Mouse (Mus musculus) CH12.LX (cell line): Measurements from ENCODE around the gene Cep350. TPM values are rescaled to one million over a fixed set of nuclear protein-coding genes. Genes with fewer than 3 reads are reported as not detected.

Experiments
- DNase-seq: peaks from one replicate; pipeline ENCODE4 v3.0.0-alpha.2; 2013; ENCODE audit errors: extremely low read depth
- H3K27ac ChIP-seq: 2 replicates; pipeline ENCODE4 v1.5.1; 2012; ENCODE audit warnings: low read depth, mild to moderate bottlenecking, control low read depth, moderate library complexity; ENCODE audit not compliant: insufficient read depth
- H3K27me3 ChIP-seq: replicated peaks from 2 replicates; pipeline ENCODE3; 2012; ENCODE audit warnings: inconsistent platforms
- H3K36me3 ChIP-seq, 2 experiments: replicated peaks in 1 of 2; 2 replicates each; pipeline versions ENCODE3 to v1.6.1; 2012; ENCODE audit warnings: inconsistent platforms in 1 of 2, low read length in 1 of 2, mild to moderate bottlenecking in 1 of 2, mixed read lengths in 1 of 2, moderate library complexity in 1 of 2; ENCODE audit not compliant: control insufficient read depth in 1 of 2, insufficient read depth in 1 of 2
- H3K4me1 ChIP-seq, 2 experiments: 2 replicates each; pipeline ENCODE4 v1.6.1; 2012; ENCODE audit warnings: inconsistent platforms in 1 of 2, moderate library complexity in 1 of 2; ENCODE audit not compliant: insufficient read depth in 2 of 2, control insufficient read depth in 1 of 2
- H3K4me2 ChIP-seq: 2 replicates; pipeline ENCODE4 v1.6.1; 2012; ENCODE audit warnings: low read depth, mild to moderate bottlenecking, control low read depth; ENCODE audit not compliant: poor library complexity, insufficient read depth, severe bottlenecking
- H3K4me3 ChIP-seq, 3 experiments: fragments of 150-350 bp in 1 of 3; sonication (generic) in 1 of 3; replicated peaks in 1 of 3; 2 replicates each; pipeline versions ENCODE3 to v1.5.1; 2011 to 2012; ENCODE audit warnings: low read depth in 2 of 3, low read length in 2 of 3, mild to moderate bottlenecking in 2 of 3, moderate library complexity in 2 of 3, control low read depth in 1 of 3, improper control_type of control experiment in 1 of 3, inconsistent platforms in 1 of 3, mixed read lengths in 1 of 3; ENCODE audit not compliant: poor library complexity in 1 of 3
- H3K79me2 ChIP-seq: replicated peaks from 2 replicates; pipeline ENCODE4 v1.6.1; 2012; ENCODE audit warnings: mild to moderate bottlenecking, moderate library complexity; ENCODE audit not compliant: control insufficient read depth, poor library complexity, insufficient read depth, severe bottlenecking; ENCODE audit errors: extremely low read depth
- H3K9ac ChIP-seq: 2 replicates; pipeline ENCODE4 v1.6.1; 2012; ENCODE audit warnings: low read depth, mild to moderate bottlenecking, control low read depth, moderate library complexity; ENCODE audit not compliant: insufficient read depth
- H3K9me3 ChIP-seq: replicated peaks from 2 replicates; pipeline ENCODE3; 2012; ENCODE audit warnings: low read length, inconsistent platforms, mixed read lengths
- ELF1 ChIP-seq: IDR thresholded peaks from 2 replicates; pipeline ENCODE4 v1.6.1; 2014; ENCODE audit warnings: low read depth, mild to moderate bottlenecking, inconsistent platforms, low read length, improper control_type of control experiment
- EP300 ChIP-seq: IDR thresholded peaks from 2 replicates; pipeline ENCODE4 v1.6.1; 2011; ENCODE audit warnings: low read length, improper control_type of control experiment
- GABPA ChIP-seq: IDR thresholded peaks from 2 replicates; pipeline ENCODE4 v1.6.1; 2012; ENCODE audit warnings: low read depth, low read length, improper control_type of control experiment, inconsistent platforms; ENCODE audit not compliant: insufficient replicate concordance
- HCFC1 ChIP-seq: IDR thresholded peaks from 2 replicates; pipeline ENCODE4 v1.6.1; 2012; ENCODE audit warnings: low read depth, mild to moderate bottlenecking, inconsistent platforms, low read length, improper control_type of control experiment
- MAX ChIP-seq: IDR thresholded peaks from 2 replicates; pipeline ENCODE4 v1.6.1; 2011; ENCODE audit warnings: low read length, improper control_type of control experiment
- MAZ ChIP-seq: IDR thresholded peaks from 2 replicates; pipeline ENCODE4 v1.6.1; 2012; ENCODE audit warnings: low read depth, mild to moderate bottlenecking, inconsistent platforms, low read length, improper control_type of control experiment, moderate library complexity
- MXI1 ChIP-seq: IDR thresholded peaks from 2 replicates; pipeline ENCODE4 v1.6.1; 2011; ENCODE audit warnings: mild to moderate bottlenecking, low read depth, low read length, improper control_type of control experiment
- MYC ChIP-seq: IDR thresholded peaks from 2 replicates; pipeline ENCODE4 v1.6.1; 2011; ENCODE audit warnings: low read depth, mild to moderate bottlenecking, improper control_type of control experiment, low read length
- POLR2A ChIP-seq: IDR thresholded peaks from 2 replicates; pipeline ENCODE4 v1.6.1; 2011; ENCODE audit warnings: low read depth, mild to moderate bottlenecking, improper control_type of control experiment, low read length
- RAD21 ChIP-seq: IDR thresholded peaks from 2 replicates; pipeline ENCODE4 v1.6.1; 2011; ENCODE audit warnings: low read depth, mild to moderate bottlenecking, low read length, improper control_type of control experiment, moderate library complexity
- RCOR1 ChIP-seq: conservative IDR thresholded peaks from 2 replicates; pipeline ENCODE4 v1.6.1; 2012; ENCODE audit warnings: low read depth, mild to moderate bottlenecking, inconsistent platforms, low read length, improper control_type of control experiment
- SIN3A ChIP-seq: IDR thresholded peaks from 2 replicates; pipeline ENCODE4 v1.6.1; 2012; ENCODE audit warnings: low read length, improper control_type of control experiment, inconsistent platforms
- TBP ChIP-seq: conservative IDR thresholded peaks from 2 replicates; pipeline ENCODE4 v1.6.1; 2011; ENCODE audit warnings: low read depth, low read length, improper control_type of control experiment
- USF1 ChIP-seq: IDR thresholded peaks from 2 replicates; pipeline ENCODE4 v1.6.1; 2014; ENCODE audit warnings: low read depth, mild to moderate bottlenecking, inconsistent platforms, low read length, improper control_type of control experiment
- USF2 ChIP-seq: conservative IDR thresholded peaks from 2 replicates; pipeline ENCODE4 v1.6.1; 2011; ENCODE audit warnings: low read depth, low read length, improper control_type of control experiment
- ZC3H11A ChIP-seq: IDR thresholded peaks from 2 replicates; pipeline ENCODE4 v1.6.1; 2012; ENCODE audit warnings: low read depth, mild to moderate bottlenecking, inconsistent platforms, low read length, improper control_type of control experiment
- ZNF384 ChIP-seq: IDR thresholded peaks from 2 replicates; pipeline ENCODE4 v1.6.1; 2012; ENCODE audit warnings: low read depth, low read length, improper control_type of control experiment, inconsistent platforms
- dilution Hi-C: fragments of 300-500 bp; cut with MboI; formaldehyde crosslinking; loops from 2 replicates; pipeline ENCODE4 v1.14.3; 2020; ENCODE audit warnings: low sequenced_read_pairs; ENCODE audit not compliant: extremely low pct_unique_long_range_greater_than_20kb, extremely low pct_ligation_motif_present
- in situ Hi-C: fragments of 300-500 bp; cut with MboI; formaldehyde crosslinking; loops from 3 replicates; pipeline ENCODE4 v1.14.3; 2019; ENCODE audit warnings: low sequenced_read_pairs, low pct_ligation_motif_present, low pct_unique_long_range_greater_than_20kb, mixed read lengths
- polyA plus RNA-seq: library from polyadenylated mRNA; unstranded; fragments of >175 nt; gene quantifications from 2 replicates; pipeline ENCODE4 v1.2.1, GENCODE M21; 2012; ENCODE audit warnings: low read depth; ENCODE audit not compliant: insufficient read length
- total RNA-seq, 2 experiments: library from RNA; depleted of rRNA; stranded (reverse); fragments of 300-350 nt in 1 of 2; fragments of >200 nt in 1 of 2; gene quantifications; 2 replicates each; pipeline ENCODE4 v1.2.3; 2012 to 2014

Cep350 gene
- total and polyA plus RNA-seq, 3 experiments, result 3.5 to 8.3 (median 6.8) TPM

DNA sequence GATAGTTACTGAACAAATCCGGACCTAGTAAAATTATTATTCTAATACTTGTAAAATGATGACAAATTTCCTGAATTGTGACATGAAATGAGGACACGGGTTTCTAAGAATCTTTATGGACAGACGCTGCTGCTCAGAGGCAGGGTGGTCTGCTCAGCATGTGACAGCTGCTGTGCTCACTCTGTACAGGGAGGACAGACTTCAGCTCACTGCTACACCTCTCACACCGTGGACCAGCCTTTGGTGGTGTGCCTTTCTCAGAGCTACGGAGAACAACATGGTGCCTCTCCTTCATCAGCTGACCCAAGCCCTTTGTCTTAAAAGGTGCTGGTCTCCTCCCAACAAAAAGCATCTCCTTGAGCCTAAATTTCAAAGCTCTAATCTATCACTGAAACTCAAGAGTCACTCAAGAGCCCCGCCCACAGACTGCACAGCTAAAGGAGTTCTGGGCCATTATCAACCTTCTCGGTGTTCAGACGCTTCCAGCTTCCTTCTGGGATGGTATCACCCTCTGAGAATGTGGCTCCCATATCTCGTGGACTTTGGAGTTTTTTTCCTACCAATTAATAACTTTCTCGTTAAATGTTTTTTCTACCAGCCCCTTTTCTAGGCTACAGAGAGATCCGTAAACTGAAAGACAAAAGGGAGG lies 176.2 kb downstream of the Cep350 start:
- H3K36me3 ChIP-seq, result peaks cover 3 to 66% of the 10 kb centered on the region in 2 experiments
- H3K9me3 ChIP-seq, result peaks cover 5% of the 10 kb centered on the region
- no peak overlapping the region for H3K4me2 ChIP-seq
- H3K9ac ChIP-seq, result no peak overlapping the region
- no peak overlapping the region for H3K27ac ChIP-seq
- no peak for DNase-seq
- H3K4me1 ChIP-seq, result no peaks in the 10 kb centered on the region
- H3K4me3 ChIP-seq, result no peak overlapping the region
- in situ Hi-C loops, result no loop called here
- dilution Hi-C loops, result no loop called here
- TF ChIP-seq SIN3A (no peak), HCFC1 (no peak), EP300 (no peak), USF2 (no peak), MAX (no peak), ELF1 (no peak), TBP (no peak), MYC (no peak), ZC3H11A (no peak)
- H3K79me2 ChIP-seq, result no peaks in the 10 kb centered on the region
- H3K27me3 ChIP-seq, result no peaks in the 10 kb centered on the region

DNA sequence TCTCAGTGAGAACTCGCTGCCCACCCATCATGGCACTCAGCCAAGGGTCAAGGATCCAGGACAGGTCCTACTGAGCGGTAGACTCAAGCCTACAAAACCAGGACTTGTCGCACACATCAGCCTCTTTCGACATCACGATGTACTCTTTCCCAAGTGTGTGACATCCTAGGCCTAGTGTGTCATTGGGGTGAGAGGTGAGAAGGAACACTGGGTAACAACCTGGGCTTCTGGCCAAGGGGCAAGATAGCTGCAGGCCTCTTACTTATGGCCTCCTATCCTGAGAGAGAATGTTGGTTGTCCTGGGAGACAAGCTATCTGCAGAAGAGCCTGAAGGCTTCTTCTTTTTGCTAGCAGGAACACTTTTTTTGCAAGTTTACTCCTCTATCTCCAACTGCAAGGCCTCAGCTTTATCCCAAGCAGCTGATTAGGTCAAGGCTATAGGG lies 177.2 kb downstream of the Cep350 start:
- Histone ChIP-seq H3K79me2 (no peaks in the 10 kb centered on the region), H3K9ac (no peak overlapping the region), H3K4me3 (no peak overlapping the region), H3K36me3 (peaks cover 5 to 64% of the 10 kb centered on the region in 2 experiments), H3K4me1 (no peaks in the 10 kb centered on the region), H3K9me3 (peaks cover 5% of the 10 kb centered on the region), H3K4me2 (no peak overlapping the region), H3K27ac (no peak overlapping the region), H3K27me3 (no peaks in the 10 kb centered on the region)
- DNase-seq, result no peak
- no peak for TF ChIP-seq MAZ
- TF ChIP-seq ELF1, result no peak
- TF ChIP-seq ZNF384, result no peak
- no peak for TF ChIP-seq RAD21
- TF ChIP-seq USF1, result no peak
- no peak for TF ChIP-seq MXI1
- TF ChIP-seq GABPA, result no peak
- TF ChIP-seq RCOR1, result no peak
- no peak for TF ChIP-seq POLR2A
- in situ Hi-C loops, result no loop called here
- dilution Hi-C loops, result no loop called here

Other genes with a start within 250 kb of the Cep350 start
- gene Lhx4, start 221.6 kb downstream of the Cep350 start, total RNA-seq (2012; rRNA removed), result not detected in 2 replicates
- not detected in 2 replicates for gene Lhx4, start 221.6 kb downstream of the Cep350 start, total RNA-seq (2014; rRNA removed)
- gene Lhx4, start 221.6 kb downstream of the Cep350 start, polyA plus RNA-seq, result not detected in 2 replicates
- 11.9 and 13.7 TPM in 2 replicates for gene Qsox1, start 160.4 kb downstream of the Cep350 start, total RNA-seq (2012; rRNA removed)
- 7.9 and 8.6 TPM in 2 replicates for gene Qsox1, start 160.4 kb downstream of the Cep350 start, total RNA-seq (2014; rRNA removed)
- gene Qsox1, start 160.4 kb downstream of the Cep350 start, polyA plus RNA-seq, result 11.6 and 12.5 TPM in 2 replicates
- 28.7 and 34.5 TPM in 2 replicates for gene Tor1aip2, start 62.1 kb upstream of the Cep350 start, total RNA-seq (2012; rRNA removed)
- 66.3 and 69.5 TPM in 2 replicates for gene Tor1aip2, start 62.1 kb upstream of the Cep350 start, total RNA-seq (2014; rRNA removed)
- gene Tor1aip2, start 62.1 kb upstream of the Cep350 start, polyA plus RNA-seq, result 62.7 and 62.8 TPM in 2 replicates
- gene Tor1aip1, start 63.2 kb upstream of the Cep350 start, total RNA-seq (2012; rRNA removed), result 19.1 and 26.3 TPM in 2 replicates
- 37.9 and 44.1 TPM in 2 replicates for gene Tor1aip1, start 63.2 kb upstream of the Cep350 start, total RNA-seq (2014; rRNA removed)
- 39.3 and 39.8 TPM in 2 replicates for gene Tor1aip1, start 63.2 kb upstream of the Cep350 start, polyA plus RNA-seq
- not detected in 2 replicates for gene Fam163a, start 231.8 kb upstream of the Cep350 start, total RNA-seq (2012; rRNA removed)
- not detected in 2 replicates for gene Fam163a, start 231.8 kb upstream of the Cep350 start, total RNA-seq (2014; rRNA removed)
- not detected in 2 replicates for gene Fam163a, start 231.8 kb upstream of the Cep350 start, polyA plus RNA-seq